Mouse (Mus musculus): ENCODE measurements around the gene Top3a. TPM values are rescaled to one million over a fixed set of nuclear protein-coding genes. Genes with fewer than 3 reads are reported as not detected.

The Top3a gene
- polyA plus RNA-seq, 1 experiment from 2014 or later, result 20.5 TPM

Small RNAs within 50 kb of the gene (microRNA-seq; reads per million reads assigned to microRNA genes)
- 3.2 reads per million, percentile 8 among the genes with 10 or more reads in this experiment for gene Mir5100

Other genes starting within 250 kb of the Top3a start
- gene Alkbh5, start 241.0 kb downstream of the Top3a start, polyA plus RNA-seq (2016; fragmentation: Nextera tagmentation; extraction: Ambion mirVana), result 28.3 and 34.6 TPM in 2 replicates
- 138 and 152 TPM in 2 replicates for gene Llgl1, start 77.6 kb downstream of the Top3a start, polyA plus RNA-seq (2016; fragmentation: Nextera tagmentation; extraction: Ambion mirVana)
- 76.2 and 78.9 TPM in 2 replicates for gene Flii, start 50.1 kb downstream of the Top3a start, polyA plus RNA-seq (2016; fragmentation: Nextera tagmentation; extraction: Ambion mirVana)
- 15.4 and 17.9 TPM in 2 replicates for gene Mief2, start 49.0 kb downstream of the Top3a start, polyA plus RNA-seq (2016; fragmentation: Nextera tagmentation; extraction: Ambion mirVana)
- 11.0 and 11.5 TPM in 2 replicates for gene Smcr8, start 159 bp upstream of the Top3a start, polyA plus RNA-seq (2016; fragmentation: Nextera tagmentation; extraction: Ambion mirVana)
- gene Shmt1, start 34.4 kb upstream of the Top3a start, polyA plus RNA-seq (2016; fragmentation: Nextera tagmentation; extraction: Ambion mirVana), result 49.9 and 52.6 TPM in 2 replicates
- gene Dhrs7b, start 53.3 kb upstream of the Top3a start, polyA plus RNA-seq (2016; fragmentation: Nextera tagmentation; extraction: Ambion mirVana), result 23.5 and 27.2 TPM in 2 replicates
- 49.6 and 52.1 TPM in 2 replicates for gene Tmem11, start 101.9 kb upstream of the Top3a start, polyA plus RNA-seq (2016; fragmentation: Nextera tagmentation; extraction: Ambion mirVana)
- 24.1 and 29.9 TPM in 2 replicates for gene Natd1, start 137.4 kb upstream of the Top3a start, polyA plus RNA-seq (2016; fragmentation: Nextera tagmentation; extraction: Ambion mirVana)
- gene Map2k3, start 154.7 kb upstream of the Top3a start, polyA plus RNA-seq (2016; fragmentation: Nextera tagmentation; extraction: Ambion mirVana), result 40.5 and 43.7 TPM in 2 replicates
- gene Kcnj12, start 245.2 kb upstream of the Top3a start, polyA plus RNA-seq (2016; fragmentation: Nextera tagmentation; extraction: Ambion mirVana), result 0.22 and 0.42 TPM in 2 replicates